Mouse (Mus musculus) limb, embryonic 15.5 days (tissue): ENCODE measurements around the gene Ate1. TPM values are rescaled to one million over a fixed set of nuclear protein-coding genes. Genes with fewer than 3 reads are reported as not detected.

Experiments used
- ATAC-seq: fragments of 200-750 bp; cut with Nextera tagmentation; 2 replicates; pipeline ENCODE4 v1.8.0; 2017; ENCODE audit warnings: low read depth, moderate TSS enrichment; ENCODE audit not compliant: insufficient number of reproducible peaks, low FRiP score, low TSS enrichment
- H3K27ac ChIP-seq: fragments of 300-500 bp; sonication (generic); 2 replicates; pipeline ENCODE4 v1.5.1; 2015; ENCODE audit warnings: moderate library complexity, mild to moderate bottlenecking, inconsistent platforms
- H3K27me3 ChIP-seq: fragments of 300-500 bp; sonication (generic); 2 replicates; pipeline ENCODE4 v1.6.1; 2015; ENCODE audit warnings: inconsistent platforms
- H3K36me3 ChIP-seq: fragments of 300-500 bp; sonication (generic); 2 replicates; pipeline ENCODE4 v1.6.1; 2015; ENCODE audit warnings: inconsistent platforms
- H3K4me1 ChIP-seq: fragments of 300-500 bp; sonication (generic); 2 replicates; pipeline ENCODE4 v1.6.1; 2015; ENCODE audit warnings: inconsistent platforms
- H3K4me2 ChIP-seq: fragments of 300-500 bp; sonication (generic); 2 replicates; pipeline ENCODE4 v1.6.1; 2015; ENCODE audit warnings: mild to moderate bottlenecking, inconsistent platforms
- H3K4me3 ChIP-seq: fragments of 300-500 bp; sonication (generic); 2 replicates; pipeline ENCODE4 v1.5.1; 2015; ENCODE audit warnings: mild to moderate bottlenecking, inconsistent platforms
- H3K9ac ChIP-seq: fragments of 300-500 bp; sonication (generic); 2 replicates; pipeline ENCODE4 v1.6.1; 2015; ENCODE audit warnings: inconsistent platforms
- H3K9me3 ChIP-seq: fragments of 300-500 bp; sonication (generic); 2 replicates; pipeline ENCODE4 v1.6.1; 2016; ENCODE audit warnings: inconsistent platforms
- WGBS: fragments of 180-500 bp; shearing (Covaris S2); methylation state at CpG from one replicate; pipeline ENCODE4 v1.1.7; 2015; 5-methylcytosine and 5-hydroxymethylcytosine counted together
- polyA plus RNA-seq: library from polyadenylated mRNA; unstranded; fragments of >200 nt; fragmentation: Nextera tagmentation; extraction: Ambion mirVana; gene quantifications from 2 replicates; pipeline ENCODE4 v1.2.1, GENCODE M21; 2015

Ate1 gene
- polyA plus RNA-seq, 1 experiment from 2014 or later: 55.7 TPM

DNA sequence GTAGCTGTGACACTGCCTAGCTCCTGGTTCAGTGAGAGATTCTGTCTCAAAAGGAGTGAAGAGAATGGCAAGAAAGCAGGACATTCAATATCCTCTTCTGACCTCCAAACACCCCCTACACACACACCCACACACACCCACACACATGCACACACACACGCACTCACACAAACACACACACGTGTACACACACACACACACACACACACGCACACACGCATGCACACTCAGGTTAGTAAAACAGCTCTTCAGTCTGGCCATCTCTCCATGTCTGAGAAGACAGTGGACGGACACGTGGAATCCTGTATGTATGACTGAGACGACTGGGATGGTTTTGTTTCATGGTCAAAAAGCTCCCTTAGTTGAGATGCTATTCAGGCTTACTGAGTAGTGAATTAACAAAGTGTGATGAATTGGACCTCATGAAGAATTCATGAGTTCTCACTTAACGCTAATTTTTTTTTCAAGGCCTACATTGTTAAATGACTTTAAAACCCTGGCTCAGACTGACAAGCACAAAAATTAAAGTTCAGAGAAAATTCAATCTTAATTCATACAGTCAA lies 134.4 kb downstream of the Ate1 start:
- 93% methylated on average over 8 of the region's 8 CpGs for WGBS
- no peak overlapping the region for H3K4me2 ChIP-seq
- peaks cover 8% of the 10 kb centered on the region for H3K36me3 ChIP-seq
- no peak overlapping the region for H3K27ac ChIP-seq
- no peak for ATAC-seq
- H3K4me1 ChIP-seq: no peaks in the 10 kb centered on the region
- no peak overlapping the region for H3K9ac ChIP-seq
- H3K27me3 ChIP-seq: no peaks in the 10 kb centered on the region
- no peak overlapping the region for H3K4me3 ChIP-seq
- H3K9me3 ChIP-seq: no peaks in the 10 kb centered on the region

DNA sequence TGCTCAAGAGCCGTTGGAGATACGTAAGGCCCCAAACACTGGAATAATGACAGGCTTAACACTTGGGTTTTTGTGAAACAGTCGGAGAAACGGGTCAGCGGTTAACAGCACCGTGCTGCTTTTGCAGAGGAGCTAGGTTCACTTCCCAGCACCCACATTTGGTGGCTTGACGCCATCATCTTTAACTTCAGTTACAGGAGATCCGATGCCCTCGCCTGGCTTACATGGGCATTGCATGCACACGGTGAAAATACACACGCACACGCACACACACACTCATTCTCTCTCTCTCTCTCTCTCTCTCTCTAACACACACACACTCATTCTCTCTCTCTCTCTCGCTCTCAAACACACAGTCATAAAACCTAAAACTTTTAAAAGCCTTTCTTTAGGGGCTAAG lies 138.0 kb downstream of the Ate1 start:
- Histone ChIP-seq H3K9ac (no peak overlapping the region), H3K4me1 (no peaks in the 10 kb centered on the region), H3K9me3 (no peaks in the 10 kb centered on the region), H3K4me3 (no peak overlapping the region), H3K27me3 (no peaks in the 10 kb centered on the region), H3K36me3 (peaks cover 1% of the 10 kb centered on the region; the same call in 1 of the 2 replicates), H3K4me2 (no peak overlapping the region), H3K27ac (no peak overlapping the region)
- 93% methylated on average over 13 of the region's 13 CpGs for WGBS
- ATAC-seq: no peak

GRCm38 (mm10) chr7:130381387-130381951 lies 138.7 kb downstream of the Ate1 start:
- no peak for ATAC-seq
- Histone ChIP-seq H3K36me3 (no peaks in the 10 kb centered on the region), H3K4me3 (no peak overlapping the region), H3K9ac (no peak overlapping the region), H3K4me2 (no peak overlapping the region), H3K9me3 (no peaks in the 10 kb centered on the region), H3K27me3 (no peaks in the 10 kb centered on the region), H3K4me1 (no peaks in the 10 kb centered on the region), H3K27ac (no peak overlapping the region)
- WGBS: 72% methylated on average over 8 of the region's 8 CpGs

GRCm38 (mm10) chr7:130380769-130381355 lies 139.3 kb downstream of the Ate1 start:
- H3K4me3 ChIP-seq: no peak overlapping the region
- no peak overlapping the region for H3K9ac ChIP-seq
- no peaks in the 10 kb centered on the region for H3K9me3 ChIP-seq
- no peaks in the 10 kb centered on the region for H3K27me3 ChIP-seq
- no peaks in the 10 kb centered on the region for H3K4me1 ChIP-seq
- ATAC-seq: no peak
- WGBS: 85% methylated on average over 8 of the region's 8 CpGs
- H3K36me3 ChIP-seq: no peaks in the 10 kb centered on the region
- no peak overlapping the region for H3K27ac ChIP-seq
- no peak overlapping the region for H3K4me2 ChIP-seq

DNA sequence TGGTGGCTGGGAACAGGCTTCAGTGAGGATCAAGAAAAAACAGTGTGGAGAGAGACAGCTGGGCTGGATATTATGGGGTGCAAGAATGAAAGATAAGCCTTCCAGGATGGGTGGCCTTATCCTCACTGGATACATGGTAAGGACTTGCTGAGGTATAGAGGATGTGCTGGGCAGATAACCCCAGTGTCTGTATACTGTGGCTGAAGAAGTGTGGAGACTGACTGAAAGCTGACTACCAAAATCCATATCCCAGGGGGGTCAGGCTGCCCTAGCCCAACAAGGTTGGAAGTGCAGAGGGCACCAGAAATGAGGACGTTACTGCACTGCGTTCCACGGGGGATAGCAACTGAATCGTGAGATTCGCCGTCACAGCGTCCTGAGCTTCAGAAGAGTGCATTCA lies 139.8 kb downstream of the Ate1 start:
- Histone ChIP-seq H3K27me3 (no peaks in the 10 kb centered on the region), H3K4me3 (no peak overlapping the region), H3K36me3 (no peaks in the 10 kb centered on the region), H3K9me3 (no peaks in the 10 kb centered on the region), H3K9ac (no peak overlapping the region), H3K4me2 (no peak overlapping the region), H3K27ac (no peak overlapping the region), H3K4me1 (no peaks in the 10 kb centered on the region)
- ATAC-seq: no peak
- 96% methylated on average over 7 of the region's 7 CpGs for WGBS

DNA sequence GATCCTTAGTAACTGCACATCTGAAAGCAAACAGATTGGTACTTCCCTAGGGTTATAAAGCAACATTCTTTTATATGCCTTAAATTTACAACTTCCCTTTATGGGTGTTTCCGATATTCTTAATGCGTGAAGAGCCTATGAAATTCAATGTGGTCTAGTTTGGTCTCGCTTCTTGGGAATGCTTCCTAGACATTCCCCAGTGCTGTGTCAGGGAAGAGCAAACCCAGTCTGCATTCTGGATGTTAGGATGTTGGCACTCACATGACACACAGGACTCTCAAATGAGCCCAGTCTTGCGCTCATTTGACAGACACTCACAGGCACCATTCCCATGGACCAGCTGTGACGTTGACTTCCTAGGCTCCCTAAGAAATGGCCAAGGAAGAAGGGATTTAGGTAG lies 140.3 kb downstream of the Ate1 start:
- WGBS: 61% methylated on average over 5 of the region's 5 CpGs
- Histone ChIP-seq H3K27me3 (no peaks in the 10 kb centered on the region), H3K27ac (no peak overlapping the region), H3K36me3 (no peaks in the 10 kb centered on the region), H3K9me3 (no peaks in the 10 kb centered on the region), H3K4me1 (no peaks in the 10 kb centered on the region), H3K4me2 (no peak overlapping the region), H3K4me3 (no peak overlapping the region), H3K9ac (no peak overlapping the region)
- ATAC-seq: no peak

DNA sequence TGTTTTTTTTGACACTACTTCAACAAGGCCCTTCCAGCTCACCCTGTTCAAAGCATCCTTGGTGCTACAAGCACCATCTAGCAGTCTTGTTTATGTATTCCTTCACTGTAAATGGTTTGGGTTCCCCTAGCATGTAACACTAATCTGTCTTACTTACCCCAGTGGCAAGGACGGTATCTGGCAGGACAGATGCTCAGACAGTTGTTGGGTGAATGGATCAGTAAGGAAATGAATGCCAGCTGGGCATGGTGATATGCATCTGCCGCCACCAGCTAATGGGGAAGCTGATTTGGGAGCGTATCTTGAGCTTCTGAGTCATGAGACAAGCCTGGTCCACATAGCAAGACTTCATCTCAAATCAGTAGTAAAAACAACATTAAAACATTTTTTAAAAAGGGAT lies 141.9 kb downstream of the Ate1 start:
- H3K27me3 ChIP-seq: no peaks in the 10 kb centered on the region
- WGBS: 79% methylated on average over 3 of the region's 3 CpGs
- no peaks in the 10 kb centered on the region for H3K4me1 ChIP-seq
- ATAC-seq: no peak
- H3K4me2 ChIP-seq: no peak overlapping the region
- H3K27ac ChIP-seq: no peak overlapping the region
- no peaks in the 10 kb centered on the region for H3K9me3 ChIP-seq
- H3K4me3 ChIP-seq: no peak overlapping the region
- no peak overlapping the region for H3K9ac ChIP-seq
- H3K36me3 ChIP-seq: no peaks in the 10 kb centered on the region

GRCm38 (mm10) chr7:130374311-130374710 lies 145.9 kb downstream of the Ate1 start:
- WGBS: 66% methylated on average over 9 of the region's 9 CpGs
- no peak overlapping the region for H3K4me3 ChIP-seq
- no peak overlapping the region for H3K27ac ChIP-seq
- no peaks in the 10 kb centered on the region for H3K36me3 ChIP-seq
- no peak overlapping the region for H3K9ac ChIP-seq
- H3K4me2 ChIP-seq: no peak overlapping the region
- ATAC-seq: no peak
- no peaks in the 10 kb centered on the region for H3K9me3 ChIP-seq
- H3K4me1 ChIP-seq: peaks cover 4% of the 10 kb centered on the region; the same call in 1 of the 2 replicates
- no peaks in the 10 kb centered on the region for H3K27me3 ChIP-seq

DNA sequence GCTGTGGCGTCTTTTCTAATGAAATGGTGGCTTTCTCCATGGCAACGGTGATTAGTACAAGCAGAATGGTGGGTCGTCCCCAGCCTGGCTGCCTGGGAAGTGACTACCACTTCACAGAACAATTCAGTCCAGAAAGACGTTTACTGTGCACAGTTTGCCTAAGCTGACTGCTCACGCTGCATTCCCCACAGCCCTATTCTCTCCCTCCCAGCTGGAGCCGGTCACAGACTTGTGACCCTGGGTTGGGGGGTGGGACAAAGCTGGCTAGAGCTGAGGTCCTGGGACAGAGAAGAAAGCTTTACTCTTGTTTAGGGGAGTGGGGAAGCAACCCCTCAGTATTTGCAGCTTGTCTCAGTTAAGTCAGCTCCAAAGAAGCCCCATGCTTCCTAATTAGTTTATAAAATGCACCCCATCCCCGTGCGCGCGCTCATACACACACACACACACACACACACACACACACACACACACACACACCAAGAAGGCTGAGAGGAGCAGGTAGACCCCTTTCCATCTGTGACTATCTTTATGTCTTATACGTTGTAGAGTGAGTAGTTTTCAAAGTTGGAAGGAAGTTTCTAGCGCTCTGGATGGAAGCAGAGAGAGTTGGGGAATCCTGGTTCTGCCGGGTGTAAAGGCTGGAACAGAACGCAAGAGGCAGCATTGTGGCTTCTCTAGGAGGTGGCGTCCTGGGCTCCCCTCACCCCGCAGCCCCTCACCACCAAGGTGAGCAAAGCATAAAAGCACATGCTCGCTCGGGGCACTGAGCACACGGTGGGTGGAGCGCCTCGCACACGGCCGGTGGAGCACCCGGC lies 151.1 kb downstream of the Ate1 start:
- H3K9ac ChIP-seq: no peak overlapping the region
- H3K4me1 ChIP-seq: peaks cover 15% of the 10 kb centered on the region
- 45% methylated on average over 24 of the region's 24 CpGs for WGBS
- H3K27ac ChIP-seq: no peak overlapping the region
- H3K36me3 ChIP-seq: no peaks in the 10 kb centered on the region
- no peak for ATAC-seq
- H3K27me3 ChIP-seq: no peaks in the 10 kb centered on the region
- 0 out of 2 replicates have a peak, but pooled peaks cover 5% of the 10 kb centered on the region for H3K9me3 ChIP-seq
- H3K4me3 ChIP-seq: no peak overlapping the region
- peak overlapping the region; percentile 22; the same call in 1 of the 2 replicates for H3K4me2 ChIP-seq

DNA sequence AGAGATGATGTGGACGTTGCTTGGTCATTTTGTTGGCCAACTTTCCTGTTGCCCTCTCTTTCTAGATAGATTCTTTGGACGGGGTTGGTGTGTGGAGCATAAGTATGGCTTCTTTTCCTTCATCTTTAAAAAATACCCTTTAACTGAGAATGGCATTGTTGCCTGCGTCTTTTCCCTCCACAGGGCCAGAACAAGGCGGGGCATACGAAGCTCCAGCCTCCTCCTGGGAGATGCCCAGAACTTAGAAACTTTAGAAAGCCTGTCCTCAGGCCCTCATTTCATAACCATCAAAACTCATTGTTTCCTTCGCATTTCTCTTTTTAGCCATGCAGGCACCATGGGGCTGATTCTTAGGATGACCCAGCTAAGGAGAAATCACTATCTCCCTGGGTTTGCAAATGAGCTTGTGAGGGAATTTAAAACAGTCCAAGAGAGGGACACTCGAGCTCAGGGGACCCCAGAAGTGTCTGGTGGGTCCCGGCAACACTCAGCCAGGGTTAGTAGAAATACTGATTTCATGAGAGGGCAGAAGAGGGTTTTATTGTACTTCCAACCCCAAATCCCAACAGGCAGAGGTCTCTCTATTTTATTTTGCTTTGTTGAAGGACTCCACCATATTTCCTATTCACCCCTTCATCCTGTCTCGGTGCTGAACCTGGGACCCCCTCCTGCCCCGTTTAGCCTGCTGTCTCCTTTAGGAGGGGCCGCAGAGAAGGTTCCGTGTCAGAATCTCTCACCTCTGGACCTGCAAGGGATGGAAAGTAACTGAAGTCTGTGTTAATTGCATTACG lies 151.9 kb downstream of the Ate1 start:
- H3K4me1 ChIP-seq: peaks cover 15% of the 10 kb centered on the region
- 0 out of 2 replicates have a peak, but pooled peaks cover 5% of the 10 kb centered on the region for H3K9me3 ChIP-seq
- no peak overlapping the region for H3K4me3 ChIP-seq
- no peaks in the 10 kb centered on the region for H3K36me3 ChIP-seq
- H3K9ac ChIP-seq: no peak overlapping the region
- H3K27me3 ChIP-seq: no peaks in the 10 kb centered on the region
- H3K27ac ChIP-seq: no peak overlapping the region
- ATAC-seq: no peak
- 53% methylated on average over 13 of the region's 13 CpGs for WGBS
- H3K4me2 ChIP-seq: no peak overlapping the region; the same call in 1 of the 2 replicates

- 43% methylated on average over 12 of the region's 12 CpGs for WGBS
- Histone ChIP-seq H3K9me3 (0 out of 2 replicates have a peak, but pooled peaks cover 5% of the 10 kb centered on the region), H3K4me2 (no peak overlapping the region), H3K4me1 (peaks cover 15% of the 10 kb centered on the region), H3K27me3 (no peaks in the 10 kb centered on the region), H3K4me3 (no peak overlapping the region), H3K36me3 (no peaks in the 10 kb centered on the region), H3K27ac (no peak overlapping the region), H3K9ac (no peak overlapping the region)
- no peak for ATAC-seq
Measured at GRCm38 (mm10) chr7:130367222-130368035, 152.7 kb downstream of the Ate1 start.
